Mouse (Mus musculus): ENCODE results near the gene Retnlb.
"Not testable (repeated sequence)": the region's sequence is repeated elsewhere in the genome, so short reads cannot be mapped to it uniquely, and the experiment has no call there.

Gene Retnlb

GRCm38 (mm10) chr16:48829060-48829459 is 12.4 kb downstream of the Retnlb start:
- no peaks in the 10 kb centered on the region for H3K27me3 ChIP-seq (ENCODE audit: control insufficient read depth, insufficient read depth, low read length, poor library complexity, severe bottlenecking)
- no peak for DNase-seq (ENCODE audit: low read depth, low spot score)
- H3K36me3 ChIP-seq (ENCODE audit: control insufficient read depth, insufficient read depth, low read length, poor library complexity, severe bottlenecking): no peaks in the 10 kb centered on the region

GRCm38 (mm10) chr16:48832055-48832454 is 15.4 kb downstream of the Retnlb start:
- H3K36me3 ChIP-seq (ENCODE audit: control insufficient read depth, insufficient read depth, low read length, poor library complexity, severe bottlenecking): no peaks in the 10 kb centered on the region
- H3K27me3 ChIP-seq (ENCODE audit: control insufficient read depth, insufficient read depth, low read length, poor library complexity, severe bottlenecking): no peaks in the 10 kb centered on the region
- no peak for DNase-seq (ENCODE audit: low read depth, low spot score)

GRCm38 (mm10) chr16:48833626-48834025 is 17.0 kb downstream of the Retnlb start:
- H3K27me3 ChIP-seq (ENCODE audit: control insufficient read depth, insufficient read depth, low read length, poor library complexity, severe bottlenecking); H3K36me3 ChIP-seq (ENCODE audit: control insufficient read depth, insufficient read depth, low read length, poor library complexity, severe bottlenecking); DNase-seq (ENCODE audit: low read depth, low spot score): not testable (repeated sequence)

GRCm38 (mm10) chr16:48842266-48842665 is 25.6 kb downstream of the Retnlb start, which contains the start of gene Retnla:
TSS of gene Retnla (plus strand) at chr16:48842551.
- Histone ChIP-seq H3K27me3 (ENCODE audit: control insufficient read depth, insufficient read depth, low read length, poor library complexity, severe bottlenecking) (no peaks in the 10 kb centered on the region), H3K36me3 (ENCODE audit: control insufficient read depth, insufficient read depth, low read length, poor library complexity, severe bottlenecking) (no peaks in the 10 kb centered on the region)
- DNase-seq (ENCODE audit: low read depth, low spot score): no peak

GRCm38 (mm10) chr16:48843671-48844386 is 27.2 kb downstream of the Retnlb start:
- Histone ChIP-seq H3K27me3 (ENCODE audit: control insufficient read depth, insufficient read depth, low read length, poor library complexity, severe bottlenecking) (no peaks in the 10 kb centered on the region), H3K36me3 (ENCODE audit: control insufficient read depth, insufficient read depth, low read length, poor library complexity, severe bottlenecking) (no peaks in the 10 kb centered on the region)
- DNase-seq (ENCODE audit: low read depth, low spot score): no peak

- H3K27me3 ChIP-seq (ENCODE audit: control insufficient read depth, insufficient read depth, low read length, poor library complexity, severe bottlenecking); H3K36me3 ChIP-seq (ENCODE audit: control insufficient read depth, insufficient read depth, low read length, poor library complexity, severe bottlenecking): not testable (repeated sequence)
- DNase-seq (ENCODE audit: low read depth, low spot score): peak; percentile 5
Observed at GRCm38 (mm10) chr16:48865004-48865403, 48.3 kb downstream of the Retnlb start.

- no peaks in the 10 kb centered on the region for H3K27me3 ChIP-seq (ENCODE audit: control insufficient read depth, insufficient read depth, low read length, poor library complexity, severe bottlenecking)
- no peaks in the 10 kb centered on the region for H3K36me3 ChIP-seq (ENCODE audit: control insufficient read depth, insufficient read depth, low read length, poor library complexity, severe bottlenecking)
- no peak for DNase-seq (ENCODE audit: low read depth, low spot score)
Observed at GRCm38 (mm10) chr16:48867690-48868089, 51.0 kb downstream of the Retnlb start.
